Mouse (Mus musculus): Measurements from ENCODE around the gene Cpn1.
A peak's percentile ranks its signal among the peaks of the same experiment; 100 is the strongest.

Gene Cpn1

DNA sequence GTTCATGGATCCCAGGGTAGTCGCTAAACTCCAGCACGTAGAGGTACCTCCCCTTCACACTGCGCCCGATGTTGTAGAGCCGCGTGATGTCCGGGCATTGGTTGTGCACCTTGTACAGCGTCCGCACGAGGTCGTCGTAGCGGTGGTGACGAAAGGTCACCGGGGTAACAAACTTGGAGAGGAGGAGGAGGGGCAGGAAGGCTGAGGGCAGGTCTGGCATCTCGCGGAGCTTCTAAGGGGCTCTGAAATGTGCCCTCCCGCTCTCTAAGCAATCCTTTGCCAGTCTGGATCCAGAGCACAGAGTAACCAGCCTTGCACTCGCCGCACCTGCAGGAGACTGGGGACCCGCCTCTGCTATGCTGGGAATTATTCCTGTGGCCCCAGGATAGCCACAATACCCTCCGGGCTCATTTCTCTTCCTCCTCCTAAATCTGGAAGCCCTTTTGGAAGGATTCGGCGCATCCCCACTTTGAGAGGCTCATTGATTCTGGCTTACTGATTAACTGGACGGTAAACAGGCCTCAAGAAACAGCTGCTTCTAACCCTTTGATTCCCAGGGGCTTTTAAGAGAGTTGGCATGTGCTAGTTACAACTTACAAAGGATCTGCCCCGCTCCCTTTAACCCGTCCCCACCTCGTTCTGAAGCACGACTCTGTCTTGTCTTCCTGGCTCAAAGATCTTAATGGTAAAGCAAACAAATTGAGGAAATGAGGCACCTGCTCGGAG, at the start of gene Cpn1:
Gene Cpn1, minus strand, starts transcription at position 488 of the 726 bp plus-strand sequence.
- no peak for DNase-seq

DNA sequence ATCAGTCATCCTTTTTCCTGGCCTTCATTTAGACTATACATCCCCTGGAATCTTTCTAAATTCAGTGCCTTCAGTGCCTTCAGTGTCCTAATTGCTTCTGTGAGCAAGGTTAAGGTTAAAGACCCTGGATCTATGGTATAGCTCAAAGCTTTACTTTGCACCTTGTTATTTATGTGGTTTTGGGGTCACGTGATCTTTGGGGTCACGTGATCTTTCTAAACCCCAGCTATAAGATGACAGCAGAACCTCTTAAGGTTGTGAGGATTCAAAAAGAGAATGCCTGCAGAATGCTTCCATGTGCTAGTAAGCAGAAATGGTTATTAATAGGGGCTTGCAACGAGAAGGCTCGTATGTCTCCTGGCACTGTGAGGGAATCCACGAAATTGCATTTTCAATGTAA, 47.0 kb upstream of the Cpn1 start:
- DNase-seq, result no peak

DNA sequence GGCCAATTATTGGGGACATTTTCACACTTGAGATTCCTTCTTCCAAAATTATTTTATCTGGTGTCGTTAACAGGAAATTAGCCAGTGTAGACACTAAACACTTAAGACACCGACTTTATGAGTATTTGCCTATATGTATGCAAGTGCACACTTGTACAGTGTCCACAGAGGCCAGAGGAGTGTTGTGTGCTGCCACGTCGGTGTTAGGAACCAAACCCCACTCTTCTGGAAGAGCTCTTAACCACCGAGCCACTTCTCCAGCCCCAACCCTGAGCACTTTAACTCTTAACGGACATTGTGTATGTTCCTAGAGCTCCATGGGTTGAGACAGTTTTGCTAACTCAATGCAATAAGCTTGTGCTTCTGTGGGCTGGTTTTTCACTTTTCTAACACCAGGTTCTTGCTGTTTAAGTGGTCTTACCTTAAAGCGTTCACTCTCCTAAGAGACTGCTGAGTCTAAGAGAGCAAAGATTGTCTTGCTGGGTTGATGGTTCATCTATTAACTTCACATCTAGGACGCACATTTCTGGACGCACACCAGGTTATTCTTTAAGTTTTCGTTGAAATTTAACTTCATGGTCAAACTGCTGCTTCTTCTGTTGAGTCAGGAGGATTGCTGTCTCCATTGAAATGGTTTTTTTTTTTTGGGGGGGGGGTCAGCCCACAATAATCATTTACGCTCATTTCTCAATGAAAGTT, 45.8 kb upstream of the Cpn1 start:
- no peak for DNase-seq

DNA sequence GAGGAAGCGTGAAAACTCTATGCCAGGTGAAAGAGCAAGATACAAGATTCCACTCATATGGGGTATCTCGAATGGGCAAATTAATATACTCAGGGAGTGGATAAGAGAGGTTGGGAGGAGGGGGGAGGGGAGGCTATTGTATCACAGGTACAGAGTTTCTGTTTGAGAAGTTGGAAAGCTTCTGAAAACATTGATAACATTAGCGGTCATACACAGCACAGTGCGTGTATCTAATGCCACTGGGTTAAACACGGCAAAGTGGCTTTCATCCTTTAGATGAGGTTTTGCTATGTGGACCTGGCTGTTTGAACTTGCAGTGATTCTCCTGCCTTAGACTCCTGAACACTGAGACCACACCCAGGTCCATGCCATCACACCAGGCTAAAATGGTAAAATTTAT, 43.7 kb upstream of the Cpn1 start:
- DNase-seq, result no peak

DNA sequence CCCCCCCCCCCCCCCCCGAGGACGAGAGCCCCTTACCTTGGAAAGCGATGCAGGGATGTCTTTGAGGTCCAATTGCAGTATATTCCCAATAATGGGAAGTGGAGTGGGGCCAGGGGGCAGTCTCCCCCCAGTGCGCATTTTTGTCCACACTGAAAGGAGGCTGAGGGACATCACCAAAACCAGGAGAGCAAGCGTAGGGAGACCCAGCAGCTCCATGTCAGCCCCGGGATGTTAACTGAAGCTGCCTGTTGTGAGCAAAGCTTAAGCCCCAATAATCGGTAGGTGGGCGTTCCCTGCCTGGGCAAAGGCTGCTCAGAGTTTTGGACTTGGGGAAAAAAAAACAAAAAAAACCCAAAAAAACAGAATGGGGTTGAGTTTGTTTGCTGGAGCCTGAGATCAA, 42.6 kb upstream of the Cpn1 start, which contains the start of gene Cyp2c23:
Gene Cyp2c23, minus strand, starts transcription at position 237 of the 400 bp plus-strand sequence.
- no peak for DNase-seq

DNA sequence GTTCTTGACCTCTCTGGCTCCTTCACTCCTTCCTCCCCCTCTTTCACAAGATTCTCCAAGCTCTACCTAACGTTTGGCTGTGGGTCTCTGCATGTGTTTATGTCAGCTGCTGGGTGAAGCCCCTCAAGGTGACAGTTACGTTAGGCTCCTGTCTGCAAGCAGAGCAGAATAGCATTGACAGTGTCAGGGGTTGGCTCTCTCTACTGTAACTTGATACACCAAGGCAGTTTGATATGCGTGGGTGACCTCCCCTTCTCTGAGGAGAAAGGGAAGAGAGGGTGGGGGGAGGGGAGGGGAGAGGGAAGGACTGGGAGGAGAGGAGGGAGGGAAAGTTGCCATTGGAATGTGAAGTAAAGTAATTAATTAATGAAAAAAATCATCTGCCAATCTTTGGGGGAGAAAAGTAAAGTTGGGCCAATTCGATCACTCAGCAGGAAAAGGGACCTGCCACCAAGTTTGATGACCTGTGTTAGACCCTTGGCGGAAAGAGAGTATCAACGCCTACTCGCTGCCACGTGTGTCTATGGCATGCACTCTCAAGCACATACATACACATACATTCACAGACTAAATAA, 40.7 kb upstream of the Cpn1 start:
- no peak for DNase-seq

DNA sequence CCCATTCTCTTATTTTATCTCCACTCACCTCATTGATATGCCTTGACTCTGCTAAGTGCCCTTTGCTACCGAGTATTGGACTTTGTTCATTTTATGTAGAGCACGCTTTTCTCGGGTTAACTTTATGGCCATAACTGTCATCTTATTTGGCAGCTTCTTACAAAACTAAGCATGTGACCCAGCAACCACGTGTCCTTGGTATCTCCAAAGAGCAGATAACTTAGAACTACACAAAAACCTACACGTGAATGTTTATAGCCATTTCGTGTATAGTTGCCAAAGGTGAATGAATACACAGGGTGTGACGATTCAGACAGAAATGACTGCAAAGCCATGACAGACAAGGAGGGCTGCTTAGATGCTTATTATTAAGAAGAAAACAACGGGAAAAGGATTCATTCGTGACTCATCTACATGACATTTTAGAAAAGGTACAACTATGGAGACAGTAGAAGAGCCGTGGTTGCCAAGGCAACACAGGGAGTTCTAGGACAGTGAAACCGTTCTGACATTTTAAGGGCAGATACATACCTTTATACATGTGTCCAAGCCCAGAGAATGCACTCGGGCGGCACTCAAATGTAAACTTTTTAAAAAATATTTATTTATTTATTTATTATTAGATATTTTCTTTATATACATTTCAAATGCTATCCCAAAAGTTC, 38.7 kb upstream of the Cpn1 start:
- no peak for DNase-seq

DNA sequence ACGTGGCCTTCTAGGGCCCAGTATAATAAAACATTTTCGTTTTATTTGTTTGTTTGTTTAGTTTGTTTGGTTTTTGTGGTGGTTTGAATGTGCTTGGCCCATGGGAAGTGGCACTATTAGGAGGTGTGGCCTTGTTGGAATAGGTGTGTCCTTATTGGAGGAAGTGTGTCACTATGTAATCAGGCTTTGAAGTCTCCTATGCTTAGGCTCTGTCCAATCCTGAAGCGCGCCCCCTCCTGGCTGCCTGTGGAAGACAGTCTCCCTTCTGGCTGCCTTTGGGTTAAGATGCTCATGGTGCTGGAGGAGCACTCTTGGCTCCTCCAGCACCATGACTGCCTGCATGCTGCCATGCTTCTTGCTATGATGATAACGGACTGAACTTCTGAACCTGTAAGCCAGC, 36.7 kb upstream of the Cpn1 start:
- no peak for DNase-seq

DNA sequence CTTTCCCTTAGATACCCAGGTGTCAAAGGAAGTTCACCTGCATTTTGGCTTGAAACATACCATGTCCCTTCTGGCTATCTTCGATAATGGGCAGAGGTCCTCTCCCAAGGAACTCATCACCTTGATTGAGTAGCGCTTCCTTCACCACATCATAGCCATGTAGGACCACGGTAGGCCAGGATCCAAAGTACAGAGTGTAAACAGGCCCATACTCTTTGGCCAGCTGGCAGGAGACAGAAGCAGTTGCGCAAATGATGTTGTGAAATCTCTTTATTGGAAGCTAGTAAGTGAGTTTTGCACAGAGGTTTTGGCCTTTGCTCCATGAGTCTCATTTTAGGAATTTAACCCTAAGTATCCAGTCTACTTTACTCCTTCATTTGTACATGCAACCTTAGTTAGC, 35.1 kb upstream of the Cpn1 start:
- no peak for DNase-seq

DNA sequence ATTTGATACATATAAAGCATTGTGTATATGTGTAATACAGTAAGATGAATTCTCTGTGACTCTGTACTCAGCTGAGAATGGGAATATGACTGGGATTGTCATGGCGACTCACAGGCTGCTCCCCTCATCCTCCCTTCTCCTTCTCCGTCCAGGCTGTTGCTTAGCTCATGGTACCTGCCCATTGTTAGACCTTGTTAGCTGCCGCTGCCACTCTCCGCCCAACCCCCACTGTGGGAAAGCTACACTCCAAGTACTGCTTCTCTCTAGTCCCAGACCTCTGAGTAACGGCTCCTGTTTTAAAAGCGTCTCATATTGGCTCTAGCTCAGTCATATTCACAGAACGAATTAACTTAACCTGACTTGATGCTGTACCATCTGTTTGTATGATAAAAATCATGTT, 33.4 kb upstream of the Cpn1 start:
- DNase-seq, result no peak

DNA sequence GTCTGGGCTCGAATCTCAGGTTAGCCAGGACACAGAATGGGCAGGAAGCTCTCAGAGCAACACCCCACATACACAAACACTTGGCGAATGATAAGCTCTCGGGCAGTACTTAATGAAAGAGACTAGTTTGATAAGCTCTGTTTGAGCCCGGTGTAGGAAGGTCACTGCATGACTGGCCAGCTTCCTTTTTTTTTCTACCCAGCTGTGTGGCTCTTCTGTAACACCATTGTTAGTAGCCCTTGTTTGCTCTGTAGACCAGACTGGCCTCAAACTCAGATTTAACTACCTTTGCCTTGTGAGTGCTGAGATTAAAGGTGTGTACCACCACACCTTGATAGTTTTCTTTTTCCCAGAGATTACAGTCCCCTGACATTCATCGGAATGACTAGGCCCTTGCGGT, 27.5 kb upstream of the Cpn1 start:
- DNase-seq, result no peak

DNA sequence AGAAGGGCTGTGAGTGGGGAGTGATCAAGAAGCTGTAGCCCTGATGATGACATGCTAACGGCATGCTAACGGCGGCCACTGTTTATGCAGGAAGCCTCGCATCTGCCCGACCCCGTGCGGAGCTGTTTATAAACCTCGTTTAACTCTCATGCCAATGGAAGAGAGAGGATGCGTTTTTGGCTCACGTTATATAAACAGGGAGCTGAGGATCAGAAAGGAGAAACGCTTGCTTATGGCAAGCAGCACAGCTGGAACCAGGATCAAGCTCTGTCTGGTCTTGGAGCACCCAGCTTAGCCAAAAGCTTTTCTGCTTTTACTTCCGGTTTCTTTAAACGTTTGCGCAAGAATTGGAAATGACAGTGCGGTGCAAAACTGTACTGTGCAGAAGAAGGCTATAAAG, 22.4 kb upstream of the Cpn1 start:
- no peak for DNase-seq

DNA sequence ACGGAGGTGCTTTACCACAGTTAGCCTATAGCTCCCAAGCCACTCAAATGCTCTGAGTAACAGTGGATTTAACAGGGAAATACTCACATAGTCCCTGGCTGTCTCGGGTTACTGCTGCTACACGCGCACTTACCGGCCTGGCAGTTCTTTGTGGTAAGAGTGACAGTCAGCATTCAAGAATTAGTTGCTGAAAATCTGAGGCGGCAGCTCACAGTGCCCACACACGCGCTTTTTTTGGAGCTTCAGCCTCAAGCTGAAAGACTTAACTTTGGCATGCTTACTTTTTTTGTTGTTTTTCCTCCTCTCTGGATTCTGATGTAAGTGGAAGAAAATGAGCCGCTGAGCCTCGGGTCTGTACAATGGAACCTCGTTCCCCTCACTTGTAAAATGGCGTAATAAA, 20.8 kb upstream of the Cpn1 start:
- peak; percentile 67 for DNase-seq

DNA sequence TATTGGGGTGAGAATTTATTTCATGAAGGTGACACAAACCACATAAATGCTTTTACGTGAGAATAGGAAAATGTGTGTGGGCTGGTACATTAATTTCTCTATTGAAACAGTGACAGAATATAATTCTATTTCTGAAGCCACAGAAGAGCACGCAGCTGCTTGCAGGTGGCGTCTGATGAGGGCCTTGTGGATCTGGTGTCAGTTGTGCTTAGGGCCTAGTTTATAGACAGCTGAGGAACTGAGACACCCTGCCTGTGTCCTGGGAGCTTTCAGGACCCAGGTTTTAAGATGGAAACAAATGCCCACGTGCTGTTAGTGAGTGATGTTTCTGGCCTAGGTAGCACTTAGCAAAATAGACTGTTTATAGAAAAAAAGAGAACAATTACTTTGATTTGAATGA, 18.7 kb upstream of the Cpn1 start:
- no peak for DNase-seq

DNA sequence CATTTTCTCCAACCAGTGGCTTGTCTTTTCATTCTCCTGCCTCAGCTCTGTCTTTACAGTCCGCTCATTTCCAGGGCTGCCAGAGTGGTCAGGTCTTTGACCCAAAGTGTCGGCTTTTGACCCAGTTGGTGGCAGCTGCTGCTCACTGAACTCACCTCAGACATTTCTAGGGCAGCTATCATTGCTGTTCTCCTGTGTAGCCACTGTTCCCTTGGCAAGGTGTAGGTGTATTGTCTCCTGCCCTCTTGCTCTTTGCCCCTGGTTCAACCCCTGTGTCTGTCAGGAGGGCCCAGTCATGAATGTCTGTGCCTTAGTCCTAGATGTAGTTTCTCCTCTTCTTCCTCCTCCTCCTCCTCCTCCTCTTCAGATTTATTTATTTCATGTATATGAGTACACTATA, 17.9 kb upstream of the Cpn1 start:
- no peak for DNase-seq

DNA sequence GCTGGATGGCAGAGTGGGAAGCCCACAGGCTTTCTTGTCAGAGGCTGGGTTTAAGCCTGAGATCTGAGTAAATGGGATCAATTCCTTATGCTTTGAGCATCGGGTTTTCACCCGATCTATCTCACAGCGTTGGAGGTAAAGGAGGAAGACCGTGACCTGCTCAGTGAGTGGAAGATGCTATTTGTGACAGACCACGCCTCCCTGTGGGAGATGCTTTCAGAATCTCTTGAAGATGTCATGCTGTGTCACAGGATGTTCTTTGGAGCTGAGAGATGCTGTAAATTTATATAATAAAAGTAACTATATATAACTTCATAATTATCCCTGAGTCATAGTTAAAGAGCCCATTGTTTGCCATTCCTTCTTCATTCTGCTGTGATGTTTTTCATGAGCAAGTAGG, 14.4 kb upstream of the Cpn1 start:
- peak; percentile 63 for DNase-seq

DNA sequence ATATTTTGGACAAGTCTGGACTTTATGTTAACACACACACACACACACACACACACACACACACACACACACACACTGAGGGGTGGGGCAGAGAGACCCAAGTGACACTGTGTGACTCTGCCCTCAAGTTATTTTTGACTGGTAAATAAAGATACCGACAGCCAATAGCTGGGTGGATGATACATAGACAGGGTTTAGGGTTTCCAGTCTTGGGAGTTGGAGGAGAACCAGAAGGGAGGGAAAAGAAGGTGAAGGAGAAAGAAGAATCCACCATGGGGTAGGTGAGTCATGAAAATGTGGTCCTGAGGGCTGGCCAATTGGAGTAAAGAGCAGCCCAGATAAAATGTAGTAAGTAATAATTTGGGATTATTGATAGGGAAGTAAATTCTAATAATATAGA, 13.7 kb upstream of the Cpn1 start:
- no peak for DNase-seq

DNA sequence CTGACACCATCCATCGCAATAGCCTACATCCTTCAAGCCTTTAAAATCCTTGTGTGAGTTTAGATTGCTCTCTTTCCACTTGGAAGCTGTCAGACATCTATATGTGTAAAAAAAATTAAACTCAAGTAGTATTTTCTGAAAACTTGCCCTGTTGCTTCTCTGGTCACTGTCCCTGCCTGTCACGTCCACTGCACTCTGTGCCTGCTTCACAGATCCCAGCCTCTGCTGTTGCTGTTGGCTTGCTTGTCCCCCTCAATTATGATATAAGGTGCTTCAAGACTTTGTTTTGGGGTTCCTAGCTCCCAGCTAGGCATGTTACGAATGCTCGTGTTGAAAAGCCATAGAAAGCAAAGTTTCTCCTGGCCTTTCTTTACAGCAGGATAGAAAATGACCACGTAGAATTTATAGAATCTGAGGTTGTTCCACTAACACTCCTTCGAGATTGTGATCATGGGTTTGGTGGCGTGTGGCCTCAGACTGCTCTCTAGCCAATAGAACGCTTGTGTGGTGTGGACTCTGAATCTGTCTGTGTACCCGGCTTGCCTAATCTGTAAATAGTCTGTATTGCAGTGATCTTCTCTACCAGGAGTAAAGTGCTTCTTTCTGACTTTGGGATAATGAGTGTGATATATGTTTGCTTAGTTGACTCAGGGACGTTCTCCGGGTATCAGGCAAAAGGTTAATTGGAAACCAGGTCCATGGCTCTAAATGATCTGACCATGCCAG, 12.6 kb upstream of the Cpn1 start:
- DNase-seq, result no peak

DNA sequence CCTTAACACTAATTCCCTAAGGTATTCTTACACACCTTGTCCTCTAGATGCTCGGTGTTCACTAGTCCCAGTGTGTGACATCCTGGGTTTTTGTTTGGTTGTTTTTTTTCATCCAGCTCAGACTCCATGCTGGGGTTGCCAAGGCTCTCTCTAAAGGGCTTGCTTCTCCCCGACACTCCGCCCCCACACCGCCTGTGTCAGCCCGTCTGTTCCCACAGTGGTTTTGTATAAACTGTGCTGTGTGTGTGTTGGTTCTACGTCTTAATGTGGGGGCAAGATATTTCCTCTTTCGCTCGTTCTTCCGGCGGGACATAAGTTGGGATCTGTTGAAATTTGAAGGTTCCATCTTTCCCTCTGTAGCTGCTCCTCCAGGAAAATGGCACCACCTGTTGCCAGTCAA, 11.7 kb upstream of the Cpn1 start:
- DNase-seq, result peak; percentile 78

DNA sequence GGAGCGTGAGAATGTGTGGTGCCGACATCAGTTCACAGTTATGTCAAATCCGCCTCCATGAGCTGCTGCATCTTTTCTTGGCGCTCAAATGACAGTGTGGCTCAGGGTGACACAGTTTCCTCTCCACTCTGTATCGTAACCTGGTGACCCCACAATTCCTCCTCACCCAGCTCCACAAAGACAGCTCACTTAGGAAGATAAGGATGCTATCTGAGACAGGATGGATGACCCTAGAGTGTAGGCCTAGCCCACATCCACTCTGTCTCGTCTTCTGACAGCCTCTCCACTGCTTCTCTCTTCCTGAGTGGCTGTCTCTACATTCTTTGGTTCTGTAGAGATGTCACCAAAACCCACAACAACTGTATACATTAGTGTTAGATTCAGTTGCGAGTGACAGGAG, 9.1 kb upstream of the Cpn1 start:
- no peak for DNase-seq

DNA sequence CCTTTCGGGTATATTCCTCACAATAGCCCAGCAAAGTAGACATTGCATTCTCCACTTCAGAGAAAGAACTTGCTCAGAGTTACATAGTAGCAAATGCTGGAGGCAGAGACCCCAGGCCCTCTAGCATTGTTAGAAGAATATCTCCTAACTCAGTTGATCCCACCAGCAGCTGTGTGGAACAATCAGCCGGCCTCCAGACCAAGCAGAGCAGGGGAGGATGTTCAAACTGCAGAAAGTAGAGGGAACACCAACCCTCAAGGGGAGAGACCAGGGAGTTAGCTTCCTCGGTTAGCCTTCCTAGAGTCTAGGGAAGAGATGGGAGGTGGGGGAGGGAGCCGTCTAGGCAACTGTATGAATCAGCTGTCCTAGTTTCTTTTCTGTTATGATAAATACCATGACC, 6.1 kb upstream of the Cpn1 start:
- no peak for DNase-seq

DNA sequence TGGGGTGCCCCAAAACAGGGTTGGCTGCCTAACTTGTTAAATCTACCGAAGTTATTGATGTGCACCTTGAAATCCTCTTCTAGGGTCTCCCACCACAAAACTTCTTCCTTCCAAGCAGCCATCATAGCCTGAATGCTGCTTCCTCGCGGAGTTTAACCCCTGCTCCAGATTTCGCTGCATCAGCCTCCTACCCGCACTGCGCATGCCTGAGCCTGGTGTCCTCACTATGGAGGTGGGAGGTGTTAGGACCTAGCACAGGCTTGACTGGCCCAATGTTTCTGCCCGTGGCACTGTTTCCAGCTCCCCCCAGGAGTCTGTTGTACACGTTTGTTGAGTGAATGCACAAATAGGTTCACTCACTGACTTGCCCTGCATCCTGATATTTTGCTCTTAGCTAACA, 4.0 kb upstream of the Cpn1 start:
- no peak for DNase-seq

DNA sequence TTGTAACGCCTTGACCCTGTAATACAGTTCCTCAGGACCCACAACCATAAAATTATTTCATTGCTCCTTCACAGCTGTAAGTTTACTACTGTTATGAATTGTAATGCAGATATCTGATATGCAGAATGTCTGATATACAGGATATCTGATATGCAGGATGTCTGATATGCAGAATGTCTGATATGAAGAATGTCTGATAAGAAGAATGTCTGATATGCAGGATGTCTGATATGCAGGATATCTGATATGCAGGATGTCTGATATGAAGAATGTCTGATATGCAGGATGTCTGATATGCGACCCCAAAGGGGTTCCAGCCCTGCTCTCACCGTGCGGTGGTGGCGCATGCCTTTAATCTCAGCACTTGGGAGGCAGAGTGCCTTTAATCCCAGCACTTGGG, 4.4 kb downstream of the Cpn1 start:
- no peak for DNase-seq

Measured in right cerebral cortex, adult 18-20 months (tissue).